Mouse (Mus musculus) limb, embryonic 11.5 days (tissue): ENCODE measurements at regions not wholly inside any gene's neighbourhood (a gene's known extent, or its start where the extent isn't known, plus 50 kb on each side); places are given as distances from the start of the nearest gene placed in this dataset.

ENCODE experiments used
- ATAC-seq: fragments of 200-750 bp; cut with Nextera tagmentation; 2 replicates; pipeline ENCODE4 v1.8.0; 2017; ENCODE audit warnings: low read depth; ENCODE audit not compliant: insufficient number of reproducible peaks, low FRiP score, low TSS enrichment
- DNase-seq: peaks from one replicate; pipeline ENCODE4 v3.0.0-alpha.2; 2015; ENCODE audit warnings: low spot score
- H3K27ac ChIP-seq: fragments of 300-500 bp; sonication (generic); replicated peaks from 2 replicates; pipeline ENCODE4 v1.5.1; 2014; ENCODE audit warnings: low read depth, mild to moderate bottlenecking, low read length
- H3K27me3 ChIP-seq: fragments of 300-500 bp; sonication (generic); 2 replicates; pipeline ENCODE4 v1.6.1; 2014; ENCODE audit warnings: mild to moderate bottlenecking, low read length, mixed read lengths; ENCODE audit not compliant: control insufficient read depth, insufficient read depth
- H3K36me3 ChIP-seq: fragments of 300-500 bp; sonication (generic); 2 replicates; pipeline ENCODE4 v1.6.1; 2014; ENCODE audit warnings: mild to moderate bottlenecking, low read length, moderate library complexity, mixed read lengths; ENCODE audit not compliant: control insufficient read depth, insufficient read depth
- H3K4me1 ChIP-seq: fragments of 300-500 bp; sonication (generic); 2 replicates; pipeline ENCODE4 v1.6.1; 2014; ENCODE audit warnings: low read length, mixed read lengths; ENCODE audit not compliant: control insufficient read depth, insufficient read depth
- H3K4me2 ChIP-seq: fragments of 300-500 bp; sonication (generic); 2 replicates; pipeline ENCODE4 v1.6.1; 2014; ENCODE audit warnings: low read depth, mild to moderate bottlenecking, moderate library complexity; ENCODE audit not compliant: severe bottlenecking
- H3K4me3 ChIP-seq: fragments of 300-500 bp; sonication (generic); 2 replicates; pipeline ENCODE4 v1.5.1; 2014; ENCODE audit warnings: low read depth, low read length
- H3K9ac ChIP-seq: fragments of 300-500 bp; sonication (generic); 2 replicates; pipeline ENCODE4 v1.6.1; 2014; ENCODE audit warnings: mild to moderate bottlenecking, low read length
- H3K9me3 ChIP-seq: fragments of 300-500 bp; sonication (generic); 2 replicates; pipeline ENCODE4 v1.6.1; 2016; ENCODE audit warnings: low read length; ENCODE audit not compliant: control insufficient read depth
- WGBS: fragments of 180-500 bp; shearing (Covaris S2); extraction: QIAGEN DNeasy Blood & Tissue Kit; methylation state at CpG from one replicate; pipeline ENCODE4 v1.1.7; 2014; 5-methylcytosine and 5-hydroxymethylcytosine counted together

DNA sequence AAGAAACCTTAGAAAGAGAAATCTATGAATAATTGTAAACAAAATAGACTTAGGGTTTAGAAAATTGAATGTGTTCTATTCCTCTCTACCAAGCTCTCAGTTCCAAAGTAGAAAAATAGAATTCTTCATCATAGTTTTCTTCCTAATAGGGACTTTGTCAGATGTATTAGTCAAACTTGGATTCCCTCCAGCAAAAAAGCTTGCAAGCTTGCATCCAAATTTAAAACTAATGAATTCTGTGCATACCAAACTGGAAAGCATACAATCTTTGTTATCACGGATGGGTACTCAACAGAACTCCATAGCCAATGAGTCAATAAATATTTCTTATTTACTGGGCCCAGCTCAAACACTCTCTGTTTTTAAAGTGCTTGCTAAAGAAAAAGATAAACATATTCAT lies 383.9 kb upstream of the Akr1e1 start:
- H3K4me2 ChIP-seq, result no peak overlapping the region
- H3K36me3 ChIP-seq, result no peaks in the 10 kb centered on the region
- H3K4me1 ChIP-seq, result no peaks in the 10 kb centered on the region
- no peaks in the 10 kb centered on the region for H3K9me3 ChIP-seq
- WGBS, result 89% methylated on average over 1 of the region's 1 CpGs
- H3K27me3 ChIP-seq, result no peaks in the 10 kb centered on the region
- H3K4me3 ChIP-seq, result no peak overlapping the region
- no peak overlapping the region for H3K27ac ChIP-seq
- no peak for ATAC-seq
- no peak for DNase-seq
- no peak overlapping the region for H3K9ac ChIP-seq

DNA sequence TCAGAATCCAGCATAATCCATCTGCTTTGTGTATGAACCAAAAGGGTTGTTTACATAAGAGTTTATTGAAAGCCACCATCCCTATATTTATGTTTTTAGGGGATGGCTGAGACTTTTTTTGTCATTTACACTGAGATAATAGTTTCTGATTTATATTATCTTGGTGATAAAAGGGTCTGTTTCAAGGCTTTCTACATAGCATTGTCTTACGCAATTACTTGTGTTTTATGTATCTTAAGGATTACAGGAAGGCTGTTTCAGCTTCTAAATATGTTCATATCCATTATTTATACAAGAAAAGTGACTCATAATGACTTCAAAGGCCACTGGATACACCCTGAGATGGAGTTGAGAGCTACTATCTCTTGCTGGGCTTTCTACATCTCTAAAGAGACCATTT lies 399.3 kb upstream of the Akr1e1 start:
- Histone ChIP-seq H3K27ac (no peak overlapping the region), H3K4me2 (no peak overlapping the region), H3K9me3 (no peaks in the 10 kb centered on the region), H3K4me3 (no peak overlapping the region), H3K4me1 (no peaks in the 10 kb centered on the region), H3K36me3 (no peaks in the 10 kb centered on the region), H3K9ac (no peak overlapping the region), H3K27me3 (no peaks in the 10 kb centered on the region)
- ATAC-seq, result no peak
- 91% methylated on average over 1 of the region's 1 CpGs for WGBS
- DNase-seq, result no peak

DNA sequence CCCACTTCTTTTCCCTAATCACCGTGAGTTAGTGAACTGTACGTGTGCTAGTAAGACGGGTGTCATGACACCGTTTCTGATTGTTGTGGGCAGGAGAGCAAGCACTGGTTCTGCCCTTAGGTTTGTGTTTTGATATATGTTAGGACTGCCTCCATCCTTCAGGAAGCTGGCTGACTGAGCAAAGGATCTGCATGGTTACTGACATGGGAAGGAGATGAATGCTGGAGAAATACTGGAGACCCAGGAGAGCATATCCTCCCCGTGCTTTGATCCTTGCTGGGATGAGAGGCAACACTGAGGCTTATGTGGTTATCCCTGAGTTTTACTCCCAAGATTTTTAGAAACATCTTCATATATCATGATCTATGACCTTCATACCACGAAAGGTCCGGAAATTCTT lies 413.5 kb upstream of the Akr1e1 start:
- Histone ChIP-seq H3K9me3 (no peaks in the 10 kb centered on the region), H3K9ac (no peak overlapping the region), H3K27ac (no peak overlapping the region), H3K36me3 (no peaks in the 10 kb centered on the region), H3K4me2 (no peak overlapping the region), H3K4me3 (no peak overlapping the region), H3K27me3 (no peaks in the 10 kb centered on the region), H3K4me1 (no peaks in the 10 kb centered on the region)
- no peak for ATAC-seq
- WGBS, result 87% methylated on average over 7 of the region's 7 CpGs
- no peak for DNase-seq

DNA sequence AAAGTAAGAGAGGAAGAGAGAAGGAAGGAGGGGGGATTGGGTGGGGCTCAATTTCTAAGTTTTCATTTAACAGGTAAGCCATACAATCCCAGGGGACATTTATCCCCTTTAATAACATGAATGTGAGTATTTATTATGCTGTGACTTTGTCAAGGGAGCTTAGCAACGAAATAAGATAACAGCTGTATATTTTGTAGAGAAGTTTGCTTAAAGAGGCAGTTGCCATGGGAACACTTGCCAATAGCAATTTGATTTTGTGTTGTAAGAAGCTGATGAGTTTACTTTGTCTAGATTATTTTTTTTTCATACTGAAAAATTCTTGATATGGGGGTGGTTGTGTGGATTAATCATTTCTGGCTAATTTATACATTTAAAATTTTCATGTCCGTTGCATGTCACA lies 450.9 kb upstream of the Akr1e1 start:
- no peaks in the 10 kb centered on the region for H3K9me3 ChIP-seq
- H3K4me1 ChIP-seq, result no peaks in the 10 kb centered on the region
- no peak for DNase-seq
- H3K27me3 ChIP-seq, result no peaks in the 10 kb centered on the region
- no peaks in the 10 kb centered on the region for H3K36me3 ChIP-seq
- no peak overlapping the region for H3K4me3 ChIP-seq
- no peak for ATAC-seq
- H3K9ac ChIP-seq, result no peak overlapping the region
- no peak overlapping the region for H3K27ac ChIP-seq
- 80% methylated on average over 2 of the region's 2 CpGs for WGBS
- no peak overlapping the region for H3K4me2 ChIP-seq

DNA sequence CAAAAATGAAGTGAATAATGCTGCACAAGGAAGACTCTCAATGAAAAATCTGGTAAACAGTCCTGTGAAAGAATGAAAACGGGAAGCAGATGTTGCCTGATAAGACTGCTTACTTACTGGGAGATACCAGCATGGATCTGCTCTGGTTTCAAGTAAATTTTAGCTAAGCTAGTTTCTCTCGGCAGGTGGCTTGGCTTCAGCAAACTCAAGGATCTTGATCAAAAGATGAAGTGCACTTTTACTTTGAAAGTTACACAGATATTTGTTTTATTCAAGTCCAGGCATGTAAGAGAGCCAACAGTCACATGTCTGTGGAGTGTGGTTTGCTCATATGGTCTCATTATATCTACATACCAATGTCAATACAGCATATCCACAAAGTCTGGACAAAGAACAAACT lies 451.5 kb upstream of the Akr1e1 start:
- Histone ChIP-seq H3K4me2 (no peak overlapping the region), H3K9me3 (no peaks in the 10 kb centered on the region), H3K27ac (no peak overlapping the region), H3K36me3 (no peaks in the 10 kb centered on the region), H3K4me1 (no peaks in the 10 kb centered on the region), H3K4me3 (no peak overlapping the region), H3K9ac (no peak overlapping the region), H3K27me3 (no peaks in the 10 kb centered on the region)
- ATAC-seq (no peak), DNase-seq (no peak)
- 43% methylated on average over 2 of the region's 2 CpGs for WGBS

DNA sequence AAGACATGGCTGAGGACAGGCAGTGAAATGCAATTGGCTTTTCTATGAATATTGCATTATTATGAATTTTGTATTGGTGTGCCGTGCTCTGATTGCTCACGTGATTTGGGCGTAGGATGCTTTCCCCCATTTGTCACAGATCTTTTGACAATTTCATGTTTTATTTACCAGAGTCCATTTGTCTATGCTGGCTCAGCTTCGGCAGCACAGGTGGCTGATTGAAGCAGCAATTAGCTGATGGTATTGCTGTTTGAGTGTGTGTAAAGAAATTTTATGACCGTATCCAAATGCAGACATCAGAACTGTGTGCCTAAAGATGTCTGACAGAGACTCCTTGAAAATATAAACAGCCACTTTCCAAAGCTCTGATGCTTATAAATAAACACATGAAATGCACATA lies 498.5 kb upstream of the Akr1e1 start:
- no peak for ATAC-seq
- Histone ChIP-seq H3K4me2 (no peak overlapping the region), H3K4me3 (no peak overlapping the region), H3K36me3 (no peaks in the 10 kb centered on the region), H3K4me1 (no peaks in the 10 kb centered on the region), H3K27ac (no peak overlapping the region), H3K9me3 (no peaks in the 10 kb centered on the region), H3K27me3 (no peaks in the 10 kb centered on the region), H3K9ac (no peak overlapping the region)
- no peak for DNase-seq
- WGBS, result 80% methylated on average over 5 of the region's 5 CpGs

DNA sequence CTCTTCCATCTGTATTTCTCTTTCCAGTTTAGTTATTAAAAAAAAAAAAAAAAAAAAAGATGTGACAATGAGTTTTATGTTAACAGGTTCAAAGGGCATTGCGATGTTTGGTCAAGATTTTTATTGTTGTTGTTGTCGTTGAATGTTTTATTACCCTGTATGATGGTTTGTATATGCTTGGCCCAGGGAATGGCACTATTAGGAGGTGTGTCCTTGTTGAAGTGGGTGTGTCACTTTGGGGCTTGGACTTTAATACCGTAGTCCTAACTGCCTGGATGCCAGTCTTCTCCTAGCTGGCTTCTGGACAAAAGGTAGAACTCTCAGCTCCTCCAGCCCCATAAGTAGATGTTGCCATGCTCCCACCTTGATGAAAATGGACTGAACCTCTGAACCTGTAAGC lies 545.9 kb upstream of the Akr1e1 start:
- DNase-seq, result no peak
- no peaks in the 10 kb centered on the region for H3K27me3 ChIP-seq
- no peaks in the 10 kb centered on the region for H3K9me3 ChIP-seq
- no peak overlapping the region for H3K4me2 ChIP-seq
- H3K27ac ChIP-seq, result no peak overlapping the region
- no peak for ATAC-seq
- 81% methylated on average over 3 of the region's 3 CpGs for WGBS
- H3K36me3 ChIP-seq, result no peaks in the 10 kb centered on the region
- H3K9ac ChIP-seq, result no peak overlapping the region
- no peak overlapping the region for H3K4me3 ChIP-seq
- no peaks in the 10 kb centered on the region for H3K4me1 ChIP-seq

DNA sequence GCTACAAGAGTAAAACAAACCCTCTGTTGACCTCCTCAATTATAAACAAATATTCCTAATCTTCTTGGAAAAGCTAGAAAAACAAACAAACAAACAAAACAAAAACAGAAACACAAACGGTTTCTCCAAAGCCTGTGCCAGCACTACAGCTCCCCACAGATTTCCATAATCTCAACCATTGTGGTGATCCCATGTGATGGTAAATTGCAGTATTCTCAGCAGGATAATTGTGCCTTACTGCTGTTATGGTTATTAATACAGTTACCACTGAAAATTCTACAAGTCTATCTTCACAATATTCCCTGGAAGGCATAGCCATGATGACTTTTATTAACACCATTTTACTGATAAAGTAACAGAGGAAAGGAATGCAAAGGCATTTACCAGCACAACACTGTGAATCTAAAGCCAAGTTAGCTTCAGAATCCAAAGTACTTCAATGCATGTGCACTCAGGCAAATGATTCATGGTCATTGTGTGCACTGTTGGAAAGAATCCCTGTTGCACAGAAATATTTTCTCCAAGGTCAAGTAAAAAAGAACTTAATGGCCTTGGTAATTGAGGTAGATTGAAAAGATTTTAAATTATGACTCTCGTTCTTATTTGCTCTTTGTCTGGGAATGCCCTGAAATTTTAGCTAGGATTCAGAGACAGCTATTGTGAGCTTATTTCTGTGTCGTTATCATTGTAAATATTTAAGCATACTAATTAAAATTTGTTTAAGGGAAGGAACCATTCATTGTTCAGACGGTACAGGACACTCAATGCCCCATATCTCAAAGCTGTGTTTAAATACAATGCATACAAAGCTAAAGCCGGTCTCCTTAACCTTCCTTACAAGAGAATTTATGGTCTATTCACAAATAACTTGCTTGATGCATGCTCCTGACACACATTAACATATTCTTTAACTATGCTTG lies 551.1 kb upstream of the Akr1e1 start:
- Histone ChIP-seq H3K9ac (no peak overlapping the region), H3K27me3 (no peaks in the 10 kb centered on the region), H3K4me3 (no peak overlapping the region), H3K27ac (no peak overlapping the region), H3K9me3 (no peaks in the 10 kb centered on the region), H3K4me2 (no peak overlapping the region), H3K4me1 (no peaks in the 10 kb centered on the region), H3K36me3 (no peaks in the 10 kb centered on the region)
- 79% methylated on average over 5 of the region's 5 CpGs for WGBS
- ATAC-seq, result no peak
- DNase-seq, result no peak

DNA sequence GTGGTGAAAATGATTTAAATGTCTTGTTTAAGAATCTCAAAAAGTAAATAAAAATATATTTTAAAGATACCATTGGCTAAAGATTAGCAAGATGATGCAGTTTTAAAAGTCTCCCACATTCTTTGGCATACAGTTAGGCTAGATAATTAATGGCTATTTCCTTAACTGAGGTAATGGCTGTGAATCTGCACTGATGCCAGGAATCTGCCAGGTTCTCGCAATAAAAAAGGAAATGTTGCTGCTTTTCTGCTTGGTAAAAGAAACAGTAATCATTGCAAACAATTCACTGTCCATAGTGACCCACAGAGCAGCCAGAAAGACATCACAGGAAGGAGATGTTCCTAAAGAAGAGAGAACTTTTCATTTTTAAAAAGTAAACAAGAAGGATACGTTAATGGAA lies 557.7 kb upstream of the Akr1e1 start:
- no peak for DNase-seq
- 91% methylated on average over 2 of the region's 2 CpGs for WGBS
- Histone ChIP-seq H3K4me2 (no peak overlapping the region), H3K27ac (no peak overlapping the region), H3K9me3 (no peaks in the 10 kb centered on the region), H3K4me1 (no peaks in the 10 kb centered on the region), H3K4me3 (no peak overlapping the region), H3K9ac (no peak overlapping the region), H3K36me3 (no peaks in the 10 kb centered on the region), H3K27me3 (no peaks in the 10 kb centered on the region)
- no peak for ATAC-seq
